Mouse (Mus musculus) liver, embryonic 14.5 days (tissue): ENCODE results near the gene Tchh. TPM values are rescaled to one million over a fixed set of nuclear protein-coding genes. Genes with fewer than 3 reads are reported as not detected.

Source experiments
- ATAC-seq: fragments of 200-750 bp; cut with Nextera tagmentation; 2 replicates; pipeline ENCODE4 v1.8.0; 2017; ENCODE audit warnings: moderate number of reproducible peaks, mild to moderate bottlenecking, moderate library complexity; ENCODE audit not compliant: insufficient read depth
- DNase-seq, 3 experiments: peaks; one replicate each; pipeline ENCODE4 v3.0.0-alpha.2; 2012 to 2013; ENCODE audit warnings: low read depth in 3 of 3, low spot score in 3 of 3
- H3K27ac ChIP-seq: fragments of 300-500 bp; sonication (generic); 2 replicates; pipeline ENCODE4 v1.5.1; 2014; ENCODE audit warnings: moderate library complexity, mild to moderate bottlenecking, control low read depth, inconsistent platforms
- H3K27me3 ChIP-seq: fragments of 300-500 bp; sonication (generic); 2 replicates; pipeline ENCODE4 v1.6.1; 2014; ENCODE audit warnings: mild to moderate bottlenecking, low read length, moderate library complexity; ENCODE audit not compliant: control insufficient read depth, insufficient read depth
- H3K36me3 ChIP-seq: fragments of 300-500 bp; sonication (generic); replicated peaks from 2 replicates; pipeline ENCODE4 v1.6.1; 2014; ENCODE audit warnings: low read depth; ENCODE audit not compliant: control insufficient read depth, insufficient read depth
- H3K4me1 ChIP-seq, 2 experiments: fragments of 200-500 bp in 1 of 2; fragments of 300-500 bp in 1 of 2; sonication (generic) in 1 of 2; replicated peaks; 2 replicates each; pipeline ENCODE4 v1.6.1; 2012 to 2014; ENCODE audit warnings: antibody characterized with exemption in 1 of 2, inconsistent platforms in 1 of 2, low read length in 1 of 2; ENCODE audit not compliant: control insufficient read depth in 2 of 2, insufficient read depth in 2 of 2
- H3K4me2 ChIP-seq: fragments of 300-500 bp; sonication (generic); 2 replicates; pipeline ENCODE4 v1.6.1; 2014; ENCODE audit warnings: low read depth, mild to moderate bottlenecking, control low read depth, moderate library complexity
- H3K4me3 ChIP-seq, 2 experiments: fragments of 200-500 bp in 1 of 2; fragments of 300-500 bp in 1 of 2; sonication (generic) in 1 of 2; 2 replicates each; pipeline ENCODE4 v1.5.1; 2012 to 2014; ENCODE audit warnings: low read depth in 2 of 2, low read length in 2 of 2, mild to moderate bottlenecking in 2 of 2, control low read depth in 1 of 2, inconsistent platforms in 1 of 2, moderate library complexity in 1 of 2; ENCODE audit not compliant: insufficient read depth in 1 of 2
- H3K9ac ChIP-seq: fragments of 300-500 bp; sonication (generic); replicated peaks from 2 replicates; pipeline ENCODE4 v1.6.1; 2014; ENCODE audit warnings: mild to moderate bottlenecking, control low read depth, moderate library complexity
- H3K9me3 ChIP-seq: fragments of 300-500 bp; sonication (generic); 2 replicates; pipeline ENCODE4 v1.6.1; 2016; ENCODE audit warnings: low read length, mixed read lengths; ENCODE audit not compliant: control insufficient read depth
- CTCF ChIP-seq: IDR thresholded peaks from 2 replicates; pipeline ENCODE4 v1.5.1; 2016; ENCODE audit warnings: antibody characterized with exemption, low read depth, control low read depth
- EP300 ChIP-seq: IDR thresholded peaks from 2 replicates; pipeline ENCODE4 v1.6.1; 2016; ENCODE audit warnings: antibody characterized with exemption, low read depth
- WGBS: fragments of 180-500 bp; shearing (Covaris S2); extraction: QIAGEN DNeasy Blood & Tissue Kit; methylation state at CpG from one replicate; pipeline ENCODE4 v1.1.7; 2014; ENCODE audit not compliant: insufficient replicate concordance; 5-methylcytosine and 5-hydroxymethylcytosine counted together
- polyA plus RNA-seq, 2 experiments: library from polyadenylated mRNA; depleted of rRNA in 1 of 2; stranded (reverse) in 1 of 2; unstranded in 1 of 2; fragments of >200 nt; fragmentation: Nextera tagmentation in 1 of 2; extraction: Ambion mirVana in 1 of 2; gene quantifications; 2 replicates each; pipeline versions ENCODE4 v1.2.1 to v1.2.3; 2012 to 2014

The Tchh gene
- polyA plus RNA-seq, 2 experiments, result 0.04 to 0.11 TPM

- Histone ChIP-seq H3K4me1 (no peaks in the 10 kb centered on the region), H3K36me3 (no peaks in the 10 kb centered on the region), H3K9me3 (no peaks in the 10 kb centered on the region), H3K4me3 (no peak overlapping the region), H3K27me3 (no peaks in the 10 kb centered on the region), H3K9ac (no peak overlapping the region), H3K4me2 (no peak overlapping the region), H3K27ac (no peak overlapping the region)
- 77% methylated on average over 1 of the region's 1 CpGs for WGBS
- no peak for DNase-seq
- no peak for ATAC-seq
- TF ChIP-seq CTCF (no peak), EP300 (no peak)
These were observed 37.9 kb downstream of the Tchh start for GRCm38 (mm10) chr3:93480053-93480452.

- Histone ChIP-seq H3K9ac (no peak overlapping the region), H3K27ac (no peak overlapping the region), H3K4me3 (no peak overlapping the region), H3K4me2 (no peak overlapping the region), H3K36me3 (no peaks in the 10 kb centered on the region), H3K27me3 (no peaks in the 10 kb centered on the region), H3K4me1 (no peaks in the 10 kb centered on the region), H3K9me3 (no peaks in the 10 kb centered on the region)
- TF ChIP-seq CTCF (no peak), EP300 (no peak)
- ATAC-seq (no peak), DNase-seq (no peak)
- WGBS, result 56% methylated on average over 2 of the region's 2 CpGs
These were observed 40.0 kb downstream of the Tchh start for GRCm38 (mm10) chr3:93481982-93482616.

GRCm38 (mm10) chr3:93485611-93486010, 43.5 kb downstream of the Tchh start:
- no peaks in the 10 kb centered on the region for H3K36me3 ChIP-seq
- no peak overlapping the region for H3K4me3 ChIP-seq
- 57% methylated on average over 3 of the region's 3 CpGs for WGBS
- H3K27ac ChIP-seq, result no peak overlapping the region
- no peaks in the 10 kb centered on the region for H3K4me1 ChIP-seq
- no peak overlapping the region for H3K9ac ChIP-seq
- H3K9me3 ChIP-seq, result no peaks in the 10 kb centered on the region
- TF ChIP-seq CTCF, result no peak
- TF ChIP-seq EP300, result no peak
- ATAC-seq (no peak), DNase-seq (no peak)
- no peak overlapping the region for H3K4me2 ChIP-seq
- H3K27me3 ChIP-seq, result no peaks in the 10 kb centered on the region

GRCm38 (mm10) chr3:93488541-93488940, 46.4 kb downstream of the Tchh start:
- H3K4me3 ChIP-seq, result no peak overlapping the region
- H3K36me3 ChIP-seq, result no peaks in the 10 kb centered on the region
- no peak for DNase-seq
- TF ChIP-seq CTCF (no peak), EP300 (no peak)
- WGBS, result 59% methylated on average over 2 of the region's 2 CpGs
- no peak overlapping the region for H3K4me2 ChIP-seq
- no peaks in the 10 kb centered on the region for H3K4me1 ChIP-seq
- H3K27ac ChIP-seq, result no peak overlapping the region
- no peak for ATAC-seq
- no peaks in the 10 kb centered on the region for H3K27me3 ChIP-seq
- H3K9me3 ChIP-seq, result no peaks in the 10 kb centered on the region
- H3K9ac ChIP-seq, result no peak overlapping the region

GRCm38 (mm10) chr3:93492176-93492575, 50.0 kb downstream of the Tchh start:
- Histone ChIP-seq H3K36me3 (no peaks in the 10 kb centered on the region), H3K4me2 (no peak overlapping the region), H3K27ac (no peak overlapping the region), H3K9ac (no peak overlapping the region), H3K4me1 (no peaks in the 10 kb centered on the region), H3K27me3 (no peaks in the 10 kb centered on the region), H3K9me3 (no peaks in the 10 kb centered on the region), H3K4me3 (no peak overlapping the region)
- TF ChIP-seq CTCF (no peak), EP300 (no peak)
- DNase-seq, result no peak
- WGBS, result 44% methylated on average over 3 of the region's 3 CpGs
- no peak for ATAC-seq
